Mouse (Mus musculus) kidney, embryonic 14.5 days (tissue): ENCODE results near the gene Atp4b. TPM values are rescaled to one million over a fixed set of nuclear protein-coding genes. Genes with fewer than 3 reads are reported as not detected.

ENCODE experiments used
- ATAC-seq: fragments of 200-750 bp; cut with Nextera tagmentation; 2 replicates; pipeline ENCODE4 v1.8.0; 2017; ENCODE audit warnings: moderate number of reproducible peaks, mild to moderate bottlenecking, moderate TSS enrichment, moderate library complexity; ENCODE audit not compliant: low FRiP score, low TSS enrichment
- H3K27ac ChIP-seq: fragments of 300-500 bp; sonication (generic); 2 replicates; pipeline ENCODE4 v1.5.1; 2014; ENCODE audit warnings: low read depth, mild to moderate bottlenecking, low read length, moderate library complexity, mixed read lengths
- H3K27me3 ChIP-seq: fragments of 300-500 bp; sonication (generic); 2 replicates; pipeline ENCODE4 v1.6.1; 2014; ENCODE audit warnings: mild to moderate bottlenecking, low read length; ENCODE audit not compliant: control insufficient read depth, insufficient read depth
- H3K36me3 ChIP-seq: fragments of 300-500 bp; sonication (generic); 2 replicates; pipeline ENCODE4 v1.6.1; 2014; ENCODE audit warnings: low read length, mixed read lengths; ENCODE audit not compliant: control insufficient read depth, insufficient read depth
- H3K4me1 ChIP-seq: fragments of 300-500 bp; sonication (generic); 2 replicates; pipeline ENCODE4 v1.6.1; 2014; ENCODE audit warnings: low read length, mixed read lengths; ENCODE audit not compliant: control insufficient read depth, insufficient read depth
- H3K4me2 ChIP-seq: fragments of 300-500 bp; sonication (generic); replicated peaks from 2 replicates; pipeline ENCODE4 v1.6.1; 2014; ENCODE audit warnings: low read depth, mild to moderate bottlenecking, low read length
- H3K4me3 ChIP-seq: fragments of 300-500 bp; sonication (generic); 2 replicates; pipeline ENCODE4 v1.5.1; 2014; ENCODE audit warnings: mild to moderate bottlenecking, low read length
- H3K9ac ChIP-seq: fragments of 300-500 bp; sonication (generic); 2 replicates; pipeline ENCODE4 v1.6.1; 2014; ENCODE audit warnings: low read depth, mild to moderate bottlenecking, low read length, moderate library complexity
- H3K9me3 ChIP-seq: fragments of 300-500 bp; sonication (generic); 2 replicates; pipeline ENCODE4 v1.6.1; 2016; ENCODE audit warnings: low read length; ENCODE audit not compliant: control insufficient read depth
- WGBS: fragments of 180-500 bp; shearing (Covaris S2); extraction: QIAGEN DNeasy Blood & Tissue Kit; methylation state at CpG from one replicate; pipeline ENCODE4 v1.1.7; 2014; 5-methylcytosine and 5-hydroxymethylcytosine counted together
- polyA plus RNA-seq: library from polyadenylated mRNA; unstranded; fragments of >200 nt; fragmentation: Nextera tagmentation; extraction: Ambion mirVana; gene quantifications from 2 replicates; pipeline ENCODE4 v1.2.1, GENCODE M21; 2014

Gene Atp4b
- polyA plus RNA-seq, 1 experiment from 2014 or later = not detected

DNA sequence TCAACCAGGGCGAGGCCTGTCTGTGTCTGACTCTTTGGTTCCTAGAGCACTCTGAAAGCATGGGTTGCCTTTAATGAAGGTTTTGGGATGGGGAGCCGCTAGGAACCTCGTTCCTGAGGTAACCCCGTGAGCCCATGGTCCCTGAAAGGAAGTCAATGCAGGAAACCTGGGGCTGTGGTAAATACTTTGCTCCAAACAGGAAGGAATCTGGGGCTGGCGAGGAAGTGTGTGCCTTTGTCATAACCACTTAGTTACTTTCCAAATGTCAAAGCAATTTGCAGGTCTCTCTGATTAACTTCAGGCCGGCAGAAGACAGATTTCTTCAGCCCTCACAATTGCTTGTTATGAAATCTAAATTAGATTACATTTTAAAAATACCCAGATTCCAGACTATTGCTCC is 30.7 kb upstream of the Atp4b start:
- Histone ChIP-seq H3K9ac (no peak overlapping the region), H3K4me1 (no peaks in the 10 kb centered on the region), H3K27me3 (no peaks in the 10 kb centered on the region), H3K36me3 (no peaks in the 10 kb centered on the region), H3K27ac (no peak overlapping the region), H3K9me3 (no peaks in the 10 kb centered on the region), H3K4me2 (no peak overlapping the region), H3K4me3 (no peak overlapping the region)
- WGBS = 73% methylated on average over 6 of the region's 6 CpGs
- ATAC-seq = no peak

DNA sequence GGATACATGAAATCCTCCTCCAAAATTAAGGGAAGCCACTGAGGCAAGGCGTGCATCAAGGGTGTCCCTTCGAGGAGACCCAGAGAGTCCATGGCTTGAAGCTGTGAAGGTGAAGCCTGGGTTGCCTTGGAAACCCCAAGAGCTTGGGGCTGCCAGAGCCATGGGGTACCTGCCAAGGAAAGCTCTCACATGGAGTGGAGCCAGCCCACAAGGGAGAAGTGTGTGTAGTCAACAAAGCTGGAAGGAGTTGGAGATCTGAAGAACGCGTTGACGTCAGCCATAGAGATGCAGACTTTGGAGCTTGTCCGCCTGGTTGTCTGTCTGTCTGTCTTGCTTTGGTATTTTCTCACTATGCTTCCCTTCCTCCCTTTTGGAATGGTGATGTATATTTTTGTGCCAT is 24.3 kb upstream of the Atp4b start:
- Histone ChIP-seq H3K4me2 (no peak overlapping the region), H3K27me3 (no peaks in the 10 kb centered on the region), H3K4me1 (no peaks in the 10 kb centered on the region), H3K36me3 (no peaks in the 10 kb centered on the region), H3K9ac (no peak overlapping the region), H3K9me3 (no peaks in the 10 kb centered on the region), H3K27ac (no peak overlapping the region), H3K4me3 (no peak overlapping the region)
- no peak for ATAC-seq
- WGBS = 94% methylated on average over 6 of the region's 6 CpGs

DNA sequence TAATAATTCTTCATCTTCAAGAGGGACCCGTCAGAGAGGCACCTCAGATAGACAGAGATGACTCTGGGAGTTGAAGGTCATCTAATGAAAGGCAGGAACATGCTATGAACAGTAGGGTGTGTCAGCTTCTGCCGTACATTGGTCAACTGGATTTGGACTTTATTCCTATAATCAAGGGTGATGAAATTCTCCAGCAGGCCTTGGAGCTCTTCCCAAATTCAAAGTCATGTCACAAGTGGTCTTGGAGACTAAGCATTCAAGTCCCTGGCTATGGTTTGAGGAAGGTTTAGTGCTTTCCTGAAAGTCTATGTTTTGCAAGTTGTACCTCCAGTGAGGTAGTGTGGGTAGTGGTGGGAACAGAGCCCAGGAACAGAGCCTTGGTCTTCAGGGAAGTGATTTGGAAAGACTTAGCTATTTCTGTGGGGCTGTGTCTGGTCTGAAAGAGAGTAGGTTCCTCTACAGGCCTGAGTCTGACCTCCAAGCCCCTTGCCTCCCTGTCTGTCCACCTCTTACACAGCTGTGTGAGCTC is 22.6 kb upstream of the Atp4b start:
- no peaks in the 10 kb centered on the region for H3K36me3 ChIP-seq
- no peak overlapping the region for H3K4me3 ChIP-seq
- no peaks in the 10 kb centered on the region for H3K27me3 ChIP-seq
- ATAC-seq = no peak
- H3K9me3 ChIP-seq = no peaks in the 10 kb centered on the region
- H3K4me1 ChIP-seq = no peaks in the 10 kb centered on the region
- H3K9ac ChIP-seq = no peak overlapping the region
- 76% methylated on average over 2 of the region's 2 CpGs for WGBS
- H3K4me2 ChIP-seq = no peak overlapping the region
- H3K27ac ChIP-seq = no peak overlapping the region

DNA sequence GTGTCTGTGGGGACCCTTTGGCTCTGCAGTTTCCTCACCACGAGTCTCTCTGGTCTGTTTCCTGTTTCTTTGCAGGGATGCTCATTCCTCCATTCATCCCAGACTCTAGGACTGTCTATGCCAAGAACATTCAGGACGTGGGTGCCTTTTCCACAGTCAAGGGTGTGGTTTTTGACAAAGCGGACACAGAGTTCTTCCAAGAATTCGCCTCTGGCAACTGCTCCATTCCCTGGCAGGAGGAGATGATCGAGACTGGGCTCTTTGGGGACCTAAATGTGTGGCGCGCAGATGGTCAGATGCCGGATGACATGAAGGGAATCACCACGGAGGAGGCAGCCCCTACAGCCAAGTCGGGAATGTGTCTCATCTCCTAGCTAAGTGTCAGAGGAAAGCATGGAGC is 19.3 kb upstream of the Atp4b start:
- Histone ChIP-seq H3K4me3 (no peak overlapping the region), H3K4me2 (no peak overlapping the region), H3K9me3 (no peaks in the 10 kb centered on the region), H3K27me3 (no peaks in the 10 kb centered on the region), H3K4me1 (no peaks in the 10 kb centered on the region), H3K9ac (no peak overlapping the region), H3K36me3 (no peaks in the 10 kb centered on the region), H3K27ac (no peak overlapping the region)
- no peak for ATAC-seq
- WGBS = 87% methylated on average over 10 of the region's 10 CpGs

DNA sequence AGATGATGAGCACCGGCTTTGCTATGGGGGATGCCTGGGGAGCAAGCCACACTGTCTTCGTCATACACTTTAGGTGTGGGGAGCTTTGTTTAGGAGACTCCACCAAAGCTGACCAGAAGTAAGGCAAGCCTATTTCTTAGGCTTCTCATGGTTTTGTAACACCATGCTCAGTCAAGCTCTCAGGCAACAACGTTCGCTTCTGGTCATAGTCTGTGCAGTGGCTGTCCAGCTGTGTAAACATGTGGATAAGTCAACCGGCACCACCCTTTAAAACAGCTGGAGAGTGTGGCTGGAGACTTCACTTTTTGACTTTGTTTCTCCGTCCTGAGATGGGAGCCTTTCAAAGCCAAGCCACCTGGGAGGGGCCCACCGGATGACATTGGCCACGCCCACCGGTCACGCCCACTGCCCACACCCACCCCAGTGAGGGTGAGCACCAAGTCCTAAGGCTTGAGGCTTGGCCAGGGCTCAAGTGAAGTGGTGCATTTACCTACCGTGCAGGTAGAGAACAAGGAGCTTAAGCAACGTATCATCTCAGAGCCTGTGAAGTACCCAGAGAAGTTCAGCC is 17.3 kb upstream of the Atp4b start:
- H3K27me3 ChIP-seq = no peaks in the 10 kb centered on the region
- ATAC-seq = peak; percentile 50; the same call in 1 of the 2 replicates
- H3K9ac ChIP-seq = no peak overlapping the region
- no peak overlapping the region for H3K27ac ChIP-seq
- no peak overlapping the region for H3K4me3 ChIP-seq
- no peaks in the 10 kb centered on the region for H3K36me3 ChIP-seq
- H3K9me3 ChIP-seq = no peaks in the 10 kb centered on the region
- H3K4me1 ChIP-seq = no peaks in the 10 kb centered on the region
- WGBS = 36% methylated on average over 12 of the region's 12 CpGs
- H3K4me2 ChIP-seq = no peak overlapping the region

DNA sequence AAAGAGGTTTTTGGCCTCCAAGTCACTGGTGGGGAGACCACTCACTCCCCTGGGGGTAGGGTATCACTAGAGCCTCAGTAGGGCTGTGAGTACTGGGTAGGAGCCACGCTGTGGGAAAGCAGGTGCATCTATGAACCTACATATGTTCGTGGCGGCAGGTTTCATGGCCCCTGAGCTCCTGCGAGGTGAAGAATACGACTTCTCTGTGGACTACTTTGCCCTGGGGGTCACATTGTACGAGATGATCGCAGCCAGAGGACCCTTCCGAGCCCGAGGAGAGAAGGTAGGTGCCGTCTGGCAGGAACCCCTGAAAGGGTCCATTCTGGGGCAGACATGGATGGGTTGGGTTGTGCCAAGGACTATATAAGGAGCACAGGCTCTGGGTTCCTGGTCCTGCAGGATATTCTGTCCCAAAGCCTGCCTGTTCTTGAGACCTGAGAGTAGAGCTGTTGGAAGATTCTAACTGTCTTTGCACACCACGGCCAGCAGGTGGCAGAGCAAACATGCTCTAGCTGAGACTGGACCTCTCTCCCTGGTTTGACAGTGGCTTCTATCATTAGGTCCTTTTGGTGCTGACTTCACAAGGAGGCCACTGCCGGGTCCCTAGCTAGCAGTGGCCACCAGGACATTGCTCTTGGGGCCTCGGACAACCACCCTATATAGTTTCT is 16.4 kb upstream of the Atp4b start:
- Histone ChIP-seq H3K4me1 (no peaks in the 10 kb centered on the region), H3K9ac (no peak overlapping the region), H3K9me3 (no peaks in the 10 kb centered on the region), H3K4me3 (no peak overlapping the region), H3K27ac (no peak overlapping the region), H3K4me2 (no peak overlapping the region), H3K27me3 (no peaks in the 10 kb centered on the region), H3K36me3 (no peaks in the 10 kb centered on the region)
- WGBS = 63% methylated on average over 13 of the region's 13 CpGs
- 0 out of 2 replicates have a peak, but pooled peaks have one; percentile 14 for ATAC-seq

DNA sequence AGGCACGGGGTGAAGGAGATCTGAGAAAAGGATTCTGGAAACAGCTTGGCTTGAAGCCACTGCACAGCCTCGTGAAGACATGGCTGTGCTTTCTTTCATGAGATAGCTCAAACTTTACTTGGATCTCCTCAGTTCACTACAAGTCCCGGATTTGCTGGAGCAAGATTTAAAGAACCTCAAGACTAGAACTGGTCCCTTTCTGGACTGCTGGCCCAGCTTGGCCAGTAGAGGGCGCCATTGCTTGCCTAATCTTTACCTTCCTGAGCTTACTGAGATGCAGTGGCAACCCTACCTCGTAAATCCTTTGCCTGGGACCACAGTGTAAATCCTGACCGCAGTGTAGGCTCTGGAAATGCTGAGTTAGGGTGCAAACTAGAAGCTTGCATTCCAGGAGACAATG is 15.0 kb upstream of the Atp4b start:
- no peak overlapping the region for H3K9ac ChIP-seq
- no peaks in the 10 kb centered on the region for H3K36me3 ChIP-seq
- no peaks in the 10 kb centered on the region for H3K9me3 ChIP-seq
- no peak overlapping the region for H3K4me2 ChIP-seq
- 21% methylated on average over 6 of the region's 6 CpGs for WGBS
- H3K4me1 ChIP-seq = no peaks in the 10 kb centered on the region
- 0 out of 2 replicates have a peak, but pooled peaks have one; percentile 20 for ATAC-seq
- no peaks in the 10 kb centered on the region for H3K27me3 ChIP-seq
- no peak overlapping the region for H3K4me3 ChIP-seq
- H3K27ac ChIP-seq = no peak overlapping the region

DNA sequence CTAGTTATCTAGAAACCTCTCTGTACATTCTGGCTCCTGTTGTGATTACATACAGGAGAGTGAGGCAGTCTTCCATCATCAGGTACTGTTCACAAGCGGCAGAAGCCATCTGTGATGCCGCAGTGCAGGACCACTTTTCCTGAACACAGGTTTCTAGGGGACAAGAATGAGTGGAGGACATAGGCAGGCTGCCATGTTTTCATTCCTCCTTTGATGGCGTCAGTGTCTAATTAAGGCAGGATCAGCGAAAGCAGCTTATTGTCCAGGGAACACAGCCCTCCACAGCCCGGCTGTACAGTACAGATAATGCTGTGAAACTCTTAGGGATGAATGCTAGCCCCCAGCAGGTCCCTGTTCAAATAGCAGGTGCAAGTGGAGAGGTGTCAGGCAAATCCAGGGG is 9.4 kb upstream of the Atp4b start:
- no peaks in the 10 kb centered on the region for H3K36me3 ChIP-seq
- H3K9me3 ChIP-seq = no peaks in the 10 kb centered on the region
- no peak overlapping the region for H3K4me3 ChIP-seq
- H3K4me2 ChIP-seq = no peak overlapping the region
- no peaks in the 10 kb centered on the region for H3K4me1 ChIP-seq
- H3K9ac ChIP-seq = no peak overlapping the region
- no peaks in the 10 kb centered on the region for H3K27me3 ChIP-seq
- H3K27ac ChIP-seq = no peak overlapping the region
- WGBS = 86% methylated on average over 5 of the region's 5 CpGs
- ATAC-seq = no peak

DNA sequence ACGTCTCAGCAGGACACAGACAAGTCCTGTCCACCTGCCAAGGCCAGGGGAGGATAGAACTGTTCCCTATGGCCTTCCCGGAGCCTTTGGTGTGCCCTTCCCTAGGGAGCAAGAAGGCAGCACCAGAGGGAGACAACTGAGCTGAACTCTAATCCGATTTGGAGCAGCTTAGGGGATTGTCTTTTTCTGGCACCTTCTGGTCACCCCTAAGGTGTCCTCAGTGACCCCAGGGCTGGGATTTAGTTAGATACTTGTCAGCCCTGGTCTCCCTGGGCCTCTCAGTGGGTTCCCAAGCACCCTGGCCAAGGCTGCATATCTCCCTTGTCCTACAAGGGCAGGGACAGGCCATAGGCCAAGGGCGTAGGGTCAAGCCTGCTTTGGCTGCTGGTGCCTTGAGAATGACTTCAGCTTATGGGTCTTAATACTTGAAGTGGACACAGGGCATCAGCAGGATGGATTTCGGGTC is 8.1 kb upstream of the Atp4b start, which contains the start of gene Grk1:
Gene Grk1, plus strand, starts transcription at position 416 of the 466 bp plus-strand sequence.
- WGBS = 83% methylated on average over 5 of the region's 5 CpGs
- Histone ChIP-seq H3K4me1 (no peaks in the 10 kb centered on the region), H3K36me3 (no peaks in the 10 kb centered on the region), H3K4me3 (no peak within 1 kb of the TSS), H3K27ac (no peak within 1 kb of the TSS), H3K9me3 (no peaks in the 10 kb centered on the region), H3K4me2 (no peak within 1 kb of the TSS), H3K9ac (no peak within 1 kb of the TSS), H3K27me3 (no peaks in the 10 kb centered on the region)
- ATAC-seq = no peak
